In genomic region chr16:87354748-87355147, GRCm38 (mm10) we compare ENCODE assay signal across 8 mouse cellular contexts. TPM values are rescaled to one million over a fixed set of nuclear protein-coding genes. Genes with fewer than 3 reads are reported as not detected.
A peak's percentile ranks its signal among the peaks of the same experiment; 100 is the strongest.
DNase-seq lines count a peak whose midpoint lies in the region; ATAC-seq and TF ChIP-seq lines count a peak whose summit lies in the region.

No protein-coding gene starts in this region.

- H3K36me3 ChIP-seq in heart, embryonic 13.5 days, result peaks cover 39% of the 10 kb centered on the region
- H3K36me3 ChIP-seq in MEL (ENCODE audit: control insufficient read depth in 1 of 2, insufficient read depth in 2 of 2, low read length in 2 of 2) (peaks cover 0 to 10% of the 10 kb centered on the region in 2 experiments; a peak in 3 of 4 replicates), macrophage (ENCODE audit: inconsistent target) (no peaks in the 10 kb centered on the region)
- peaks cover 25% of the 10 kb centered on the region for H3K36me3 ChIP-seq in hindbrain, embryonic 10.5 days

- intact Hi-C loops in heart, postnatal 36 days (cut with DNase I), result loop anchor here (5.0 kb wide), 1 partner anchor 87 kb away; no protein-coding TSS in a partner anchor

- no peak for TF ChIP-seq CTCF in MEL (IDR thresholded peaks at IDR 0.05 in 2 of 3, conservative IDR thresholded peaks at IDR 0.05 in 1 of 3; ENCODE audit: control insufficient read depth in 1 of 3, insufficient read depth in 1 of 3, low read depth in 2 of 3, low read length in 3 of 3, poor library complexity in 1 of 3, severe bottlenecking in 1 of 3)

- H3K4me3 ChIP-seq in heart, embryonic 13.5 days, result peak overlapping the region; percentile 89
- H3K4me3 ChIP-seq in MEL (ENCODE audit: control insufficient read depth in 1 of 2, insufficient read depth in 1 of 2, low read depth in 2 of 2, low read length in 2 of 2) (peak overlapping the region; percentile 89 to 96), macrophage (ENCODE audit: inconsistent target) (peak overlapping the region; percentile 17; the same call in 1 of the 2 replicates)
- peak overlapping the region; percentile 79 for H3K4me3 ChIP-seq in hindbrain, embryonic 10.5 days

- WGBS in heart, embryonic 13.5 days, result 82% methylated on average over 7 of the region's 7 CpGs
- WGBS in hindbrain, embryonic 10.5 days, result 84% methylated on average over 7 of the region's 7 CpGs
- 87% methylated on average over 7 of the region's 7 CpGs for whole genome bisulfite sequencing in macrophage (ENCODE audit: missing documents)

- peak overlapping the region; percentile 97 for H3K27ac ChIP-seq in heart, embryonic 13.5 days (replicated peaks)
- H3K27ac ChIP-seq in MEL (ENCODE audit: control insufficient read depth, low read depth, low read length), result no peak overlapping the region
- H3K27ac ChIP-seq in hindbrain, embryonic 10.5 days, result no peak overlapping the region
- H3K27ac ChIP-seq in macrophage, result no peak overlapping the region

- TF ChIP-seq POLR2A in MEL (IDR thresholded peaks at IDR 0.05; ENCODE audit: control insufficient read depth in 1 of 2, insufficient read depth in 1 of 2, low read depth in 1 of 2, low read length in 2 of 2, poor library complexity in 1 of 2), result no peak

- peak overlapping the region; percentile 66 for H3K4me2 ChIP-seq in heart, embryonic 13.5 days

- TF ChIP-seq EP300 in MEL (IDR thresholded peaks at IDR 0.05; ENCODE audit: low read depth in 1 of 2, low read length in 2 of 2), result no peak

- no peak for DNase-seq in heart, postnatal 36 days
- DNase-seq in MEL (ENCODE audit: low read depth, low spot score), result no peak
- no peak for DNase-seq in hindbrain, embryonic 10.5 days (ENCODE audit: low spot score)
- no peak for DNase-seq in right cerebral cortex, postnatal 25 days
- no peak for DNase-seq in spleen, postnatal 14 days (ENCODE audit: low spot score in 2 of 2)
- no peak for DNase-seq in lung, postnatal 25 days (ENCODE audit: low spot score)

- peaks cover 16% of the 10 kb centered on the region for H3K4me1 ChIP-seq in heart, embryonic 13.5 days
- no peaks in the 10 kb centered on the region for H3K4me1 ChIP-seq in MEL (ENCODE audit: control insufficient read depth in 1 of 2, insufficient read depth in 2 of 2, low read length in 2 of 2)
- peaks cover 5% of the 10 kb centered on the region; the same call in 1 of the 2 replicates for H3K4me1 ChIP-seq in hindbrain, embryonic 10.5 days (replicated peaks)

- H3K27me3 ChIP-seq in heart, embryonic 13.5 days (replicated peaks), result no peaks in the 10 kb centered on the region
- no peaks in the 10 kb centered on the region for H3K27me3 ChIP-seq in MEL (ENCODE audit: control insufficient read depth in 1 of 2, insufficient read depth in 2 of 2, low read length in 2 of 2)
- H3K27me3 ChIP-seq in hindbrain, embryonic 10.5 days (ENCODE audit: insufficient read depth, poor library complexity, severe bottlenecking), result no peaks in the 10 kb centered on the region

- peak overlapping the region; percentile 89 for H3K9ac ChIP-seq in heart, embryonic 13.5 days
- H3K9ac ChIP-seq in MEL (ENCODE audit: control insufficient read depth, low read depth, low read length, poor library complexity, severe bottlenecking), result peak overlapping the region; percentile 57

- peaks cover 2% of the 10 kb centered on the region; the same call in 1 of the 2 replicates for H3K79me2 ChIP-seq in MEL (ENCODE audit: control insufficient read depth, insufficient read depth, low read length, poor library complexity)
- H3K79me2 ChIP-seq in macrophage (ENCODE audit: inconsistent target), result no peaks in the 10 kb centered on the region

- TF ChIP-seq RAD21 in MEL (IDR thresholded peaks at IDR 0.05; ENCODE audit: low read depth, low read length), result no peak

- peaks cover 5% of the 10 kb centered on the region; the same call in 1 of the 2 replicates for H3K9me3 ChIP-seq in heart, embryonic 13.5 days
- no peaks in the 10 kb centered on the region for H3K9me3 ChIP-seq in MEL (replicated peaks; ENCODE audit: insufficient read depth, low read length)
- no peaks in the 10 kb centered on the region for H3K9me3 ChIP-seq in hindbrain, embryonic 10.5 days

- ATAC-seq in heart, embryonic 13.5 days (ENCODE audit: extremely low read depth, insufficient number of reproducible peaks, low FRiP score, low TSS enrichment), result no peak

TF ChIP-seq in MEL, 35 proteins besides CTCF, POLR2A, EP300 and RAD21:
- TF ChIP-seq MYB (IDR thresholded peaks at IDR 0.05; ENCODE audit: low read depth, low read length) (no peak), UBTF (IDR thresholded peaks at IDR 0.05; ENCODE audit: borderline replicate concordance, insufficient read depth, low read depth, low read length) (no peak), GATA1 (IDR thresholded peaks at IDR 0.05; ENCODE audit: low read depth, low read length) (no peak), USF1 (IDR thresholded peaks at IDR 0.05; ENCODE audit: low read depth, low read length) (peak; percentile 79), MAZ (IDR thresholded peaks at IDR 0.05; ENCODE audit: low read depth, low read length) (no peak), SIN3A (IDR thresholded peaks at IDR 0.05; ENCODE audit: low read length) (no peak), USF2 (IDR thresholded peaks at IDR 0.05; ENCODE audit: borderline replicate concordance in 1 of 2, insufficient read depth in 1 of 2, low read depth in 1 of 2, low read length in 2 of 2) (0 out of 4 replicates have a peak, but pooled peaks of 1 of the 2 experiments have one; percentile 34), TCF12 (IDR thresholded peaks at IDR 0.05; ENCODE audit: low read depth, low read length) (no peak), CHD1 (IDR thresholded peaks at IDR 0.05; ENCODE audit: low read depth, low read length) (no peak), ZNF384 (IDR thresholded peaks at IDR 0.05; ENCODE audit: low read depth, low read length) (no peak), SMC3 (IDR thresholded peaks at IDR 0.05; ENCODE audit: low read depth, low read length) (no peak), ZC3H11A (IDR thresholded peaks at IDR 0.05; ENCODE audit: low read depth, low read length) (no peak), BHLHE40 (IDR thresholded peaks at IDR 0.05; ENCODE audit: borderline replicate concordance, low read depth, low read length) (peak; percentile 46; the same call in 1 of the 2 replicates)

RNA-seq across cellular contexts. Expression of gene N6amt1, which starts 0.8 kb away (rescaled TPM):
- 26.9 and 27.5 TPM in 2 replicates for polyA plus RNA-seq in heart, embryonic 13.5 days (2015; fragmentation: Nextera tagmentation; extraction: Ambion mirVana)
- 10 to 100 TPM; 17.4 to 21.8 TPM for total RNA-seq in heart, postnatal 36 days (2021)
- total RNA-seq in MEL (2012; rRNA removed), result 14.4 and 16.1 TPM in 2 replicates
- polyA plus RNA-seq in MEL (2012; ENCODE audit: insufficient read depth in 1 of 2, insufficient read length in 2 of 2, low read depth in 1 of 2, low replicate concordance in 2 of 2, missing spikeins in 1 of 2) (10 to 100 TPM in 1 of 2 experiments, not detected in 1; 24.6 TPM), macrophage (2018) (21.0 to 35.2 TPM (median 31.8 TPM) in 3 replicates)
- polyA plus RNA-seq in hindbrain, embryonic 10.5 days (2016; fragmentation: Nextera tagmentation; extraction: Ambion mirVana), result 16.1 and 17.7 TPM in 2 replicates
- 10 to 100 TPM in 25 of 26 experiments, 1 to 10 TPM in 1; 8.0 to 36.6 (median 20.0) TPM for total RNA-seq in macrophage (2018; cell fraction: chromatin; rRNA removed)
- total RNA-seq in macrophage (2018; cell fraction: cytosol; rRNA removed), result 10 to 100 TPM; 10.2 to 28.5 (median 17.7) TPM
- 10 to 100 TPM in 24 of 26 experiments, 1 to 10 TPM in 2; 7.8 to 37.4 (median 14.9) TPM for total RNA-seq in macrophage (2018; cell fraction: nucleus; rRNA removed)

Comparison
In these comparisons a context has a peak if more than half of its experiments do, and no peak if none do; other contexts are left out.
1. H3K4me3 ChIP-seq: peak in every context shown above with its lines; median percentile 92 in MEL; 89 in heart, embryonic 13.5 days; 79 in hindbrain, embryonic 10.5 days; 17 in macrophage.